Mouse (Mus musculus) CH12.LX (cell line): ENCODE data around the gene Dnaja3. TPM values are rescaled to one million over a fixed set of nuclear protein-coding genes. Genes with fewer than 3 reads are reported as not detected.

Experiments
- DNase-seq: peaks from one replicate; pipeline ENCODE4 v3.0.0-alpha.2; 2013; ENCODE audit errors: extremely low read depth
- H3K27ac ChIP-seq: 2 replicates; pipeline ENCODE4 v1.5.1; 2012; ENCODE audit warnings: low read depth, mild to moderate bottlenecking, control low read depth, moderate library complexity; ENCODE audit not compliant: insufficient read depth
- H3K27me3 ChIP-seq: replicated peaks from 2 replicates; pipeline ENCODE3; 2012; ENCODE audit warnings: inconsistent platforms
- H3K36me3 ChIP-seq, 2 experiments: replicated peaks in 1 of 2; 2 replicates each; pipeline versions ENCODE3 to v1.6.1; 2012; ENCODE audit warnings: inconsistent platforms in 1 of 2, low read length in 1 of 2, mild to moderate bottlenecking in 1 of 2, mixed read lengths in 1 of 2, moderate library complexity in 1 of 2; ENCODE audit not compliant: control insufficient read depth in 1 of 2, insufficient read depth in 1 of 2
- H3K4me1 ChIP-seq, 2 experiments: 2 replicates each; pipeline ENCODE4 v1.6.1; 2012; ENCODE audit warnings: inconsistent platforms in 1 of 2, moderate library complexity in 1 of 2; ENCODE audit not compliant: insufficient read depth in 2 of 2, control insufficient read depth in 1 of 2
- H3K4me2 ChIP-seq: 2 replicates; pipeline ENCODE4 v1.6.1; 2012; ENCODE audit warnings: low read depth, mild to moderate bottlenecking, control low read depth; ENCODE audit not compliant: poor library complexity, insufficient read depth, severe bottlenecking
- H3K4me3 ChIP-seq, 3 experiments: fragments of 150-350 bp in 1 of 3; sonication (generic) in 1 of 3; replicated peaks in 1 of 3; 2 replicates each; pipeline versions ENCODE3 to v1.5.1; 2011 to 2012; ENCODE audit warnings: low read depth in 2 of 3, low read length in 2 of 3, mild to moderate bottlenecking in 2 of 3, moderate library complexity in 2 of 3, control low read depth in 1 of 3, improper control_type of control experiment in 1 of 3, inconsistent platforms in 1 of 3, mixed read lengths in 1 of 3; ENCODE audit not compliant: poor library complexity in 1 of 3
- H3K79me2 ChIP-seq: replicated peaks from 2 replicates; pipeline ENCODE4 v1.6.1; 2012; ENCODE audit warnings: mild to moderate bottlenecking, moderate library complexity; ENCODE audit not compliant: control insufficient read depth, poor library complexity, insufficient read depth, severe bottlenecking; ENCODE audit errors: extremely low read depth
- H3K9ac ChIP-seq: 2 replicates; pipeline ENCODE4 v1.6.1; 2012; ENCODE audit warnings: low read depth, mild to moderate bottlenecking, control low read depth, moderate library complexity; ENCODE audit not compliant: insufficient read depth
- H3K9me3 ChIP-seq: replicated peaks from 2 replicates; pipeline ENCODE3; 2012; ENCODE audit warnings: low read length, inconsistent platforms, mixed read lengths
- BHLHE40 ChIP-seq: IDR thresholded peaks from 2 replicates; pipeline ENCODE4 v1.6.1; 2011; ENCODE audit warnings: mild to moderate bottlenecking, low read depth, low read length, improper control_type of control experiment
- CHD1 ChIP-seq: IDR thresholded peaks from 2 replicates; pipeline ENCODE4 v1.6.1; 2012; ENCODE audit warnings: low read depth, low read length, improper control_type of control experiment, inconsistent platforms
- ELF1 ChIP-seq: IDR thresholded peaks from 2 replicates; pipeline ENCODE4 v1.6.1; 2014; ENCODE audit warnings: low read depth, mild to moderate bottlenecking, inconsistent platforms, low read length, improper control_type of control experiment
- GABPA ChIP-seq: IDR thresholded peaks from 2 replicates; pipeline ENCODE4 v1.6.1; 2012; ENCODE audit warnings: low read depth, low read length, improper control_type of control experiment, inconsistent platforms; ENCODE audit not compliant: insufficient replicate concordance
- IRF4 ChIP-seq: IDR thresholded peaks from 2 replicates; pipeline ENCODE4 v1.6.1; 2014; ENCODE audit warnings: low read depth, mild to moderate bottlenecking, inconsistent platforms, low read length, improper control_type of control experiment
- JUN ChIP-seq: IDR thresholded peaks from 2 replicates; pipeline ENCODE4 v1.6.1; 2011; ENCODE audit warnings: low read depth, mild to moderate bottlenecking, low read length, improper control_type of control experiment, moderate library complexity; ENCODE audit not compliant: insufficient read depth
- MAX ChIP-seq: IDR thresholded peaks from 2 replicates; pipeline ENCODE4 v1.6.1; 2011; ENCODE audit warnings: low read length, improper control_type of control experiment
- MEF2A ChIP-seq: IDR thresholded peaks from 2 replicates; pipeline ENCODE4 v1.6.1; 2014; ENCODE audit warnings: low read depth, mild to moderate bottlenecking, inconsistent platforms, low read length, improper control_type of control experiment, borderline replicate concordance
- MYC ChIP-seq: IDR thresholded peaks from 2 replicates; pipeline ENCODE4 v1.6.1; 2011; ENCODE audit warnings: low read depth, mild to moderate bottlenecking, improper control_type of control experiment, low read length
- NELFE ChIP-seq: IDR thresholded peaks from 2 replicates; pipeline ENCODE4 v1.6.1; 2011; ENCODE audit warnings: low read depth, low read length, improper control_type of control experiment
- NRF1 ChIP-seq: IDR thresholded peaks from 2 replicates; pipeline ENCODE4 v1.6.1; 2014; ENCODE audit warnings: low read depth, mild to moderate bottlenecking, inconsistent platforms, low read length, improper control_type of control experiment, moderate library complexity
- PAX5 ChIP-seq: IDR thresholded peaks from 2 replicates; pipeline ENCODE4 v1.6.1; 2012; ENCODE audit warnings: low read length, inconsistent platforms, mixed read lengths
- POLR2AphosphoS2 ChIP-seq: IDR thresholded peaks from 2 replicates; pipeline ENCODE4 v1.6.1; 2011; ENCODE audit warnings: low read depth, low read length, improper control_type of control experiment
- RAD21 ChIP-seq: IDR thresholded peaks from 2 replicates; pipeline ENCODE4 v1.6.1; 2011; ENCODE audit warnings: low read depth, mild to moderate bottlenecking, low read length, improper control_type of control experiment, moderate library complexity
- RCOR1 ChIP-seq: conservative IDR thresholded peaks from 2 replicates; pipeline ENCODE4 v1.6.1; 2012; ENCODE audit warnings: low read depth, mild to moderate bottlenecking, inconsistent platforms, low read length, improper control_type of control experiment
- TBP ChIP-seq: conservative IDR thresholded peaks from 2 replicates; pipeline ENCODE4 v1.6.1; 2011; ENCODE audit warnings: low read depth, low read length, improper control_type of control experiment
- ZNF384 ChIP-seq: IDR thresholded peaks from 2 replicates; pipeline ENCODE4 v1.6.1; 2012; ENCODE audit warnings: low read depth, low read length, improper control_type of control experiment, inconsistent platforms
- dilution Hi-C: fragments of 300-500 bp; cut with MboI; formaldehyde crosslinking; loops from 2 replicates; pipeline ENCODE4 v1.14.3; 2020; ENCODE audit warnings: low sequenced_read_pairs; ENCODE audit not compliant: extremely low pct_unique_long_range_greater_than_20kb, extremely low pct_ligation_motif_present
- in situ Hi-C: fragments of 300-500 bp; cut with MboI; formaldehyde crosslinking; loops from 3 replicates; pipeline ENCODE4 v1.14.3; 2019; ENCODE audit warnings: low sequenced_read_pairs, low pct_ligation_motif_present, low pct_unique_long_range_greater_than_20kb, mixed read lengths
- polyA plus RNA-seq: library from polyadenylated mRNA; unstranded; fragments of >175 nt; gene quantifications from 2 replicates; pipeline ENCODE4 v1.2.1, GENCODE M21; 2012; ENCODE audit warnings: low read depth; ENCODE audit not compliant: insufficient read length
- total RNA-seq, 2 experiments: library from RNA; depleted of rRNA; stranded (reverse); fragments of 300-350 nt in 1 of 2; fragments of >200 nt in 1 of 2; gene quantifications; 2 replicates each; pipeline ENCODE4 v1.2.3; 2012 to 2014

Dnaja3 gene
- total and polyA plus RNA-seq, 3 experiments, result 56.6 to 85.3 (median 80.4) TPM

DNA sequence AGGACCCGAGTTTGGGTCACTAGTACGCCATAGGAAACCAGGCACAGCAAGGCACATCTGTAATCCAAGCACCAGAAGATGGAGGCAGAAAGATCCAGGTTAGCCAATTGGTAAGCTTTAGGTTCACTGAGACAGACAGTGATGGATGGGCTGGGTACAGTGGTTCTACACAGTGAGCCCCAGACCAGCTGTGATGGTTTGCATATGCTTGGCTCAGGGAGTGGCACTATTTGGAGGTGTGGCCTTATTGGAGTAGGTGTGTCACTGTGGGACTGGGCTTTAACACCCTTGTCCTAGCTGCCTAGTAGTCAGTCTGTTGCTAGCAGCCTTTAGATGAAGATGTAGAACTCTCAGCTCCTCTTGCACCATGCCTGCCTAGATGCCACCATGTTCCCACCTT lies 24.0 kb downstream of the Dnaja3 start:
- Histone ChIP-seq H3K27ac (no peak overlapping the region), H3K79me2 (no peaks in the 10 kb centered on the region), H3K9ac (no peak overlapping the region), H3K36me3 (peaks cover 65 to 88% of the 10 kb centered on the region in 2 experiments)
- no peak for DNase-seq
- TF ChIP-seq GABPA, result no peak
- TF ChIP-seq MAX, result no peak
- TF ChIP-seq POLR2AphosphoS2, result no peak
- no peak for TF ChIP-seq NELFE
- no peak for TF ChIP-seq TBP
- TF ChIP-seq JUN, result no peak
- no peak for TF ChIP-seq MYC
- no peak for TF ChIP-seq RCOR1
- no peak for TF ChIP-seq ELF1
- no peak for TF ChIP-seq MEF2A
- no peak for TF ChIP-seq ZNF384
- no peak for TF ChIP-seq PAX5
- TF ChIP-seq CHD1, result no peak
- TF ChIP-seq NRF1, result no peak
- no peak for TF ChIP-seq BHLHE40
- no peak for TF ChIP-seq RAD21
- TF ChIP-seq, all 38 proteins: peak for 0
- in situ Hi-C loops, result no loop called here
- Histone ChIP-seq H3K27me3 (no peaks in the 10 kb centered on the region), H3K9me3 (no peaks in the 10 kb centered on the region), H3K4me3 (no peak overlapping the region), H3K4me2 (no peak overlapping the region), H3K4me1 (peaks cover 0 to 19% of the 10 kb centered on the region in 2 experiments; a peak in 2 of 4 replicates)
- dilution Hi-C loops, result no loop called here

DNA sequence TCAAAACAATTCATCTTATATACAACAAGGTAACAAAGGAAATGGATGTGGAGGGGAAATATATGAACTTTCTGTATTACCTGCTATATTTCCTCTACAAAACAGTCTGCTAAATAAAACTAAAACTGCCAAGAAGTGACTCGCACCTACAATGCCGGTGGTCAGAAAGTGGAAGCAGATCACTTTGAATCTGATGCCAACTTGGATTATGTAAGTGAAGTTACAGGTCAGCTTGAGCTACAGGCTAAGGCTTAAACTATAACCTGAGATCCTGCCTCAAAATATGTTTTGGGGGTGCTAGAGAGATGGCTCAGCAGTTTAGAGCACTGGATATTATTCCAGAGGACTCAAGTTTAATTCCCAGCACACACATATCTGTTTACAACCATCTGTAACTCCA lies 25.9 kb downstream of the Dnaja3 start:
- no peak overlapping the region for H3K27ac ChIP-seq
- dilution Hi-C loops (no loop called here), in situ Hi-C loops (no loop called here)
- H3K79me2 ChIP-seq, result no peaks in the 10 kb centered on the region
- no peaks in the 10 kb centered on the region for H3K9me3 ChIP-seq
- H3K36me3 ChIP-seq, result peaks cover 77 to 90% of the 10 kb centered on the region in 2 experiments
- DNase-seq, result no peak
- H3K9ac ChIP-seq, result no peak overlapping the region
- no peaks in the 10 kb centered on the region for H3K27me3 ChIP-seq
- no peak overlapping the region for H3K4me3 ChIP-seq
- H3K4me1 ChIP-seq, result peaks cover 0 to 15% of the 10 kb centered on the region in 2 experiments; a peak in 2 of 4 replicates
- TF ChIP-seq GABPA, result no peak
- TF ChIP-seq PAX5, result no peak
- no peak for TF ChIP-seq TBP
- no peak for TF ChIP-seq ZNF384
- TF ChIP-seq NRF1, result no peak
- TF ChIP-seq IRF4, result no peak
- TF ChIP-seq, all 38 proteins: peak for 0
- H3K4me2 ChIP-seq, result no peak overlapping the region
